Mouse (Mus musculus): ENCODE measurements around the gene Pick1.
A peak's percentile ranks its signal among the peaks of the same experiment; 100 is the strongest.

Pick1 gene

GRCm38 (mm10) chr15:79273020-79273419 lies 44.0 kb downstream of the Pick1 start:
- DNase-seq, result no peak

- peak; percentile 20 for DNase-seq
Measured at GRCm38 (mm10) chr15:79277728-79278127, 48.8 kb downstream of the Pick1 start.

GRCm38 (mm10) chr15:79280209-79280608 lies 51.2 kb downstream of the Pick1 start:
- peak; percentile 47 for DNase-seq

GRCm38 (mm10) chr15:79280850-79281249 lies 51.9 kb downstream of the Pick1 start:
- DNase-seq, result peak; percentile 65

- peak; percentile 78 for DNase-seq
Measured at GRCm38 (mm10) chr15:79281389-79281788, 52.4 kb downstream of the Pick1 start.

- no peak for DNase-seq
Measured at GRCm38 (mm10) chr15:79282434-79282833, 53.5 kb downstream of the Pick1 start.

GRCm38 (mm10) chr15:79283371-79283770 lies 54.4 kb downstream of the Pick1 start:
- no peak for DNase-seq

GRCm38 (mm10) chr15:79285399-79285798 lies 56.4 kb downstream of the Pick1 start, which contains the start of gene Baiap2l2:
TSS of gene Baiap2l2 (minus strand) at chr15:79285537.
- DNase-seq, result no peak

GRCm38 (mm10) chr15:79286141-79286540 lies 57.2 kb downstream of the Pick1 start:
- DNase-seq, result no peak

- no peak for DNase-seq
Measured at GRCm38 (mm10) chr15:79287091-79287490, 58.1 kb downstream of the Pick1 start.

GRCm38 (mm10) chr15:79288387-79288786 lies 59.4 kb downstream of the Pick1 start:
- no peak for DNase-seq

- DNase-seq, result no peak
Measured at GRCm38 (mm10) chr15:79289441-79289840, 60.5 kb downstream of the Pick1 start.

- no peak for DNase-seq
Measured at GRCm38 (mm10) chr15:79290340-79290739, 61.4 kb downstream of the Pick1 start.

- no peak for DNase-seq
Measured at GRCm38 (mm10) chr15:79292779-79293178, 63.8 kb downstream of the Pick1 start.

GRCm38 (mm10) chr15:79298553-79298952 lies 69.6 kb downstream of the Pick1 start:
- no peak for DNase-seq
